Mouse (Mus musculus) MEL-GATA-1-ER (cell line): Measurements from ENCODE around the gene Rbm12.
"Not testable (repeated sequence)": the region's sequence is repeated elsewhere in the genome, so short reads cannot be mapped to it uniquely, and the experiment has no call there.

Source experiments
- DNase-seq: peaks from one replicate; pipeline ENCODE4 v3.0.0-alpha.2; 2012; ENCODE audit warnings: low read depth; ENCODE audit errors: extremely low read depth

The Rbm12 gene

GRCm38 (mm10) chr2:156111358-156112079 is at the start of gene Rbm12, which contains the start of gene Cpne1:
Gene Rbm12, minus strand, starts transcription at chr2:156111978.
Gene Cpne1, minus strand, starts transcription at chr2:156111965.
- peak; percentile 70 for DNase-seq

- no peak for DNase-seq
These were observed 39.8 kb upstream of the Rbm12 start for GRCm38 (mm10) chr2:156151538-156151937.

- no peak for DNase-seq
These were observed 35.6 kb upstream of the Rbm12 start for GRCm38 (mm10) chr2:156147316-156147915.

GRCm38 (mm10) chr2:156146272-156146989 is 34.7 kb upstream of the Rbm12 start:
- peak; percentile 14 for DNase-seq

- DNase-seq: no peak
These were observed 33.8 kb upstream of the Rbm12 start for GRCm38 (mm10) chr2:156145486-156146130.

GRCm38 (mm10) chr2:156143953-156144724 is 32.4 kb upstream of the Rbm12 start, which contains the start of the genes Romo1 and Nfs1:
Gene Romo1, plus strand, starts transcription at chr2:156144039.
Gene Nfs1, minus strand, starts transcription at chr2:156144186.
- peak; percentile 84 for DNase-seq

- peak; percentile 16 for DNase-seq
These were observed 31.6 kb upstream of the Rbm12 start for GRCm38 (mm10) chr2:156143367-156143766.

GRCm38 (mm10) chr2:156142820-156143219 is 31.0 kb upstream of the Rbm12 start:
- DNase-seq: no peak

GRCm38 (mm10) chr2:156135695-156136094 is 23.9 kb upstream of the Rbm12 start:
- DNase-seq: no peak

GRCm38 (mm10) chr2:156134161-156134560 is 22.4 kb upstream of the Rbm12 start:
- DNase-seq: no peak

- DNase-seq: no peak
These were observed 15.2 kb upstream of the Rbm12 start, which contains the start of gene Gm28036 for GRCm38 (mm10) chr2:156126992-156127391. Gene Gm28036, minus strand, starts transcription at chr2:156127092.

GRCm38 (mm10) chr2:156123731-156124130 is 12.0 kb upstream of the Rbm12 start:
- DNase-seq: no peak

GRCm38 (mm10) chr2:156119566-156119965 is 7.8 kb upstream of the Rbm12 start:
- no peak for DNase-seq

- not testable (repeated sequence) for DNase-seq
These were observed 274 bp upstream of the Rbm12 start for GRCm38 (mm10) chr2:156112080-156112423.

GRCm38 (mm10) chr2:156110627-156111357 is 986 bp downstream of the Rbm12 start:
- DNase-seq: peak; percentile 55

- no peak for DNase-seq
These were observed 19.9 kb downstream of the Rbm12 start for GRCm38 (mm10) chr2:156091926-156092325.

- no peak for DNase-seq
These were observed 22.0 kb downstream of the Rbm12 start for GRCm38 (mm10) chr2:156089799-156090198.

- no peak for DNase-seq
These were observed 24.2 kb downstream of the Rbm12 start for GRCm38 (mm10) chr2:156087391-156088110.

GRCm38 (mm10) chr2:156084541-156084940 is 27.2 kb downstream of the Rbm12 start:
- DNase-seq: no peak
